Mouse (Mus musculus) lung, postnatal 0 days (tissue): ENCODE measurements around the gene Pdzd8.

ENCODE experiments used
- CTCF ChIP-seq: IDR thresholded peaks from 2 replicates; pipeline ENCODE4 v1.5.1; 2016; ENCODE audit warnings: antibody characterized with exemption, mild to moderate bottlenecking
- EP300 ChIP-seq: IDR thresholded peaks from 2 replicates; pipeline ENCODE4 v1.6.1; 2016; ENCODE audit warnings: antibody characterized with exemption, mild to moderate bottlenecking, control low read depth

DNA sequence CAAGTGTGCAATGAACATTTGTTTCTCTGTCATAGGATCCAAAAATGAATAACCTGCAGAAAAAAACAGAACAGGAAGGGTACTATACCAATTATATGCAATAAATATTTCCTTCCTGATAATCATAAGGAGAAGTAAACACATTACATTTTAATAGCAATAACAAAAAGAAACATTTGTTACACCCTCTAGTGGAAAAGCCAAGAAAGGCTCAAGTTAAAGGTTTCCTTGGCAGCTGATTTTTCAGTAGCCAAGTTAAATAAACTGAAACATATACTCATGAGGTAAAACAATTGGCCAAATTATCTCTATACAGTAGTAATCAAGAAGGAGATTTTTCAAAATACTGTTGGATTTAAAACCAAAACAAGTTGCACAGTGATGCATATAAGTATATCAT is 30.3 kb downstream of the Pdzd8 start:
- TF ChIP-seq CTCF (peak; percentile 25; the same call in 1 of the 2 replicates), EP300 (no peak)
